Mouse (Mus musculus) neural tube, embryonic 15.5 days (tissue): ENCODE data around the gene Xpnpep1. TPM values are rescaled to one million over a fixed set of nuclear protein-coding genes. Genes with fewer than 3 reads are reported as not detected.

ENCODE experiments used
- ATAC-seq: fragments of 200-750 bp; cut with Nextera tagmentation; 2 replicates; pipeline ENCODE4 v1.8.0; 2017; ENCODE audit warnings: mild to moderate bottlenecking, moderate TSS enrichment, moderate library complexity; ENCODE audit not compliant: low FRiP score
- H3K27ac ChIP-seq: fragments of 300-500 bp; sonication (generic); replicated peaks from 2 replicates; pipeline ENCODE4 v1.5.1; 2015; ENCODE audit warnings: mild to moderate bottlenecking, inconsistent platforms
- H3K27me3 ChIP-seq: fragments of 300-500 bp; sonication (generic); replicated peaks from 2 replicates; pipeline ENCODE4 v1.6.1; 2015; ENCODE audit warnings: inconsistent platforms
- H3K36me3 ChIP-seq: fragments of 300-500 bp; sonication (generic); 2 replicates; pipeline ENCODE4 v1.6.1; 2015; ENCODE audit warnings: inconsistent platforms
- H3K4me1 ChIP-seq: fragments of 300-500 bp; sonication (generic); 2 replicates; pipeline ENCODE4 v1.6.1; 2015; ENCODE audit warnings: inconsistent platforms
- H3K4me2 ChIP-seq: fragments of 300-500 bp; sonication (generic); 2 replicates; pipeline ENCODE4 v1.6.1; 2015; ENCODE audit warnings: inconsistent platforms, mild to moderate bottlenecking, moderate library complexity
- H3K4me3 ChIP-seq: fragments of 300-500 bp; sonication (generic); replicated peaks from 2 replicates; pipeline ENCODE4 v1.5.1; 2015; ENCODE audit warnings: mild to moderate bottlenecking, inconsistent platforms
- H3K9ac ChIP-seq: fragments of 300-500 bp; sonication (generic); replicated peaks from 2 replicates; pipeline ENCODE4 v1.6.1; 2015; ENCODE audit warnings: mild to moderate bottlenecking, inconsistent platforms
- H3K9me3 ChIP-seq: fragments of 300-500 bp; sonication (generic); replicated peaks from 2 replicates; pipeline ENCODE4 v1.6.1; 2016; ENCODE audit warnings: inconsistent platforms
- WGBS: fragments of 180-500 bp; shearing (Covaris S2); methylation state at CpG from one replicate; pipeline ENCODE4 v1.1.7; 2015; ENCODE audit warnings: mixed read lengths; 5-methylcytosine and 5-hydroxymethylcytosine counted together
- polyA plus RNA-seq: library from polyadenylated mRNA; unstranded; fragments of >200 nt; fragmentation: Nextera tagmentation; extraction: Ambion mirVana; gene quantifications from 2 replicates; pipeline ENCODE4 v1.2.1, GENCODE M21; 2015

Xpnpep1 gene
- polyA plus RNA-seq, 1 experiment from 2014 or later, result 117 TPM

- H3K4me3 ChIP-seq, result no peak overlapping the region
- no peak overlapping the region for H3K4me2 ChIP-seq
- peaks cover 27% of the 10 kb centered on the region for H3K4me1 ChIP-seq
- peaks cover 33% of the 10 kb centered on the region for H3K36me3 ChIP-seq
- H3K9ac ChIP-seq, result no peak overlapping the region
- no peak overlapping the region for H3K27ac ChIP-seq
- WGBS, result 80% methylated on average over 5 of the region's 5 CpGs
- no peaks in the 10 kb centered on the region for H3K9me3 ChIP-seq
- no peak for ATAC-seq
- no peaks in the 10 kb centered on the region for H3K27me3 ChIP-seq
Measured at GRCm38 (mm10) chr19:53010941-53011340, 29.1 kb downstream of the Xpnpep1 start.

- H3K36me3 ChIP-seq, result peaks cover 52% of the 10 kb centered on the region
Measured at GRCm38 (mm10) chr19:53008921-53009320, 31.1 kb downstream of the Xpnpep1 start.

GRCm38 (mm10) chr19:53008020-53008705 lies 31.9 kb downstream of the Xpnpep1 start:
- no peak overlapping the region for H3K27ac ChIP-seq
- H3K27me3 ChIP-seq, result no peaks in the 10 kb centered on the region
- 66% methylated on average over 6 of the region's 6 CpGs for WGBS
- no peak for ATAC-seq
- no peak overlapping the region for H3K4me3 ChIP-seq
- H3K36me3 ChIP-seq, result peaks cover 60% of the 10 kb centered on the region
- no peak overlapping the region for H3K9ac ChIP-seq
- H3K4me2 ChIP-seq, result no peak overlapping the region
- H3K4me1 ChIP-seq, result peaks cover 15% of the 10 kb centered on the region
- H3K9me3 ChIP-seq, result no peaks in the 10 kb centered on the region

More at GRCm38 (mm10) chr19:53008921-53009320, 31.1 kb downstream of the Xpnpep1 start:
- H3K4me3 ChIP-seq, result no peak overlapping the region
- no peaks in the 10 kb centered on the region for H3K27me3 ChIP-seq
- H3K4me1 ChIP-seq, result peaks cover 19% of the 10 kb centered on the region
- no peak overlapping the region for H3K4me2 ChIP-seq
- H3K27ac ChIP-seq, result no peak overlapping the region
- no peak for ATAC-seq
- WGBS, result 89% methylated on average over 5 of the region's 5 CpGs
- H3K9me3 ChIP-seq, result no peaks in the 10 kb centered on the region
- H3K9ac ChIP-seq, result no peak overlapping the region

- no peak for ATAC-seq
- Histone ChIP-seq H3K27me3 (no peaks in the 10 kb centered on the region), H3K27ac (no peak overlapping the region), H3K4me1 (peaks cover 15% of the 10 kb centered on the region), H3K4me2 (no peak overlapping the region), H3K4me3 (no peak overlapping the region), H3K36me3 (peaks cover 69% of the 10 kb centered on the region), H3K9me3 (no peaks in the 10 kb centered on the region), H3K9ac (no peak overlapping the region)
- 96% methylated on average over 19 of the region's 19 CpGs for WGBS
Measured at GRCm38 (mm10) chr19:53005978-53006377, 34.0 kb downstream of the Xpnpep1 start.

GRCm38 (mm10) chr19:53003554-53004365 lies 36.3 kb downstream of the Xpnpep1 start:
- Histone ChIP-seq H3K27me3 (no peaks in the 10 kb centered on the region), H3K4me3 (no peak overlapping the region), H3K9me3 (no peaks in the 10 kb centered on the region), H3K4me1 (peaks cover 9% of the 10 kb centered on the region; the same call in 1 of the 2 replicates), H3K4me2 (no peak overlapping the region), H3K36me3 (peaks cover 82% of the 10 kb centered on the region), H3K27ac (no peak overlapping the region), H3K9ac (no peak overlapping the region)
- 95% methylated on average over 22 of the region's 22 CpGs for WGBS
- no peak for ATAC-seq

GRCm38 (mm10) chr19:53002166-53003095 lies 37.6 kb downstream of the Xpnpep1 start:
- no peak for ATAC-seq
- H3K27ac ChIP-seq, result no peak overlapping the region
- H3K27me3 ChIP-seq, result no peaks in the 10 kb centered on the region
- H3K4me3 ChIP-seq, result no peak overlapping the region
- 92% methylated on average over 23 of the region's 23 CpGs for WGBS
- no peaks in the 10 kb centered on the region for H3K4me1 ChIP-seq
- H3K9ac ChIP-seq, result no peak overlapping the region
- H3K4me2 ChIP-seq, result no peak overlapping the region
- peaks cover 93% of the 10 kb centered on the region for H3K36me3 ChIP-seq
- no peaks in the 10 kb centered on the region for H3K9me3 ChIP-seq

GRCm38 (mm10) chr19:52992880-52993440 lies 47.1 kb downstream of the Xpnpep1 start:
- Histone ChIP-seq H3K9me3 (no peaks in the 10 kb centered on the region), H3K4me2 (no peak overlapping the region), H3K4me1 (0 out of 2 replicates have a peak, but pooled peaks cover 4% of the 10 kb centered on the region), H3K36me3 (peaks cover 51% of the 10 kb centered on the region), H3K27me3 (no peaks in the 10 kb centered on the region), H3K27ac (no peak overlapping the region), H3K9ac (no peak overlapping the region), H3K4me3 (no peak overlapping the region)
- ATAC-seq, result peak; percentile 79
- WGBS, result 67% methylated on average over 11 of the region's 11 CpGs

GRCm38 (mm10) chr19:52991924-52992323 lies 48.1 kb downstream of the Xpnpep1 start:
- WGBS, result 74% methylated on average over 10 of the region's 10 CpGs

GRCm38 (mm10) chr19:52979020-52979711 lies 60.8 kb downstream of the Xpnpep1 start:
- no peak overlapping the region for H3K9ac ChIP-seq
- no peak overlapping the region for H3K4me3 ChIP-seq
- H3K4me2 ChIP-seq, result no peak overlapping the region
- no peaks in the 10 kb centered on the region for H3K27me3 ChIP-seq
- 0 out of 2 replicates have a peak, but pooled peaks cover 4% of the 10 kb centered on the region for H3K4me1 ChIP-seq
- no peak for ATAC-seq
- no peak overlapping the region for H3K27ac ChIP-seq
- no peaks in the 10 kb centered on the region for H3K36me3 ChIP-seq
- no peaks in the 10 kb centered on the region for H3K9me3 ChIP-seq
- 86% methylated on average over 12 of the region's 12 CpGs for WGBS

More at GRCm38 (mm10) chr19:52991924-52992323, 48.1 kb downstream of the Xpnpep1 start:
- Histone ChIP-seq H3K36me3 (peaks cover 42% of the 10 kb centered on the region), H3K9me3 (no peaks in the 10 kb centered on the region), H3K9ac (no peak overlapping the region), H3K4me1 (0 out of 2 replicates have a peak, but pooled peaks cover 4% of the 10 kb centered on the region), H3K27ac (no peak overlapping the region), H3K4me2 (no peak overlapping the region), H3K4me3 (no peak overlapping the region), H3K27me3 (no peaks in the 10 kb centered on the region)
- ATAC-seq, result no peak

- no peak overlapping the region for H3K4me2 ChIP-seq
- ATAC-seq, result peak; percentile 69
Measured at GRCm38 (mm10) chr19:52975564-52976185, 64.3 kb downstream of the Xpnpep1 start.

More at GRCm38 (mm10) chr19:52975564-52976185, 64.3 kb downstream of the Xpnpep1 start:
- no peak overlapping the region for H3K4me3 ChIP-seq
- H3K27ac ChIP-seq, result no peak overlapping the region
- H3K9ac ChIP-seq, result no peak overlapping the region
- 0 out of 2 replicates have a peak, but pooled peaks cover 4% of the 10 kb centered on the region for H3K4me1 ChIP-seq
- 52% methylated on average over 15 of the region's 15 CpGs for WGBS
- H3K36me3 ChIP-seq, result no peaks in the 10 kb centered on the region
- no peaks in the 10 kb centered on the region for H3K27me3 ChIP-seq
- no peaks in the 10 kb centered on the region for H3K9me3 ChIP-seq
